Mouse (Mus musculus): ENCODE results near the gene Zpbp2.

DNA sequence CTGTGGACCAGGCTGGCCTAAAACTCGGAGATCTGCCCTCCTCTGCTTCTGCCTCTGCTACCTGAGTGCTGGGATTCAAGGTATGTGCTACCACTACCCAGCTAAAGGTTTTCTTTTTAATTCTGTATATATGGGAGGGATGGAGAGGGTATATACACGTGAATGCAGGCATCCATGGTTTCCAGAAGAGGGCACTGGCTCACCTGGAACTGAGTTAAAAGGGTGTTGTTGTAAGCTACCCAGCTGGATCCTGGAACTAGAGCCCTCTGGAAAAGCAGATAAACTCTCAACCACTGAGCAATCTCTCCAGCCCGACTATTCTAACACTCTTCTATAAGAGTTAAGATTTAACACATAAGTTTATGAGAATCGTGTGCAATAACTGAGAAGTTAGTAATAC lies 1.5 kb upstream of the Zpbp2 start:
- TF ChIP-seq CTCF (IDR thresholded peaks at IDR 0.05; ENCODE audit: extremely low read depth, insufficient read length, insufficient replicate concordance, low read depth, low read length): no peak
- no peak for TF ChIP-seq POLR2A (IDR thresholded peaks at IDR 0.05; ENCODE audit: low read depth, low read length)

All from small intestine, adult 2 months (tissue).